In the genomic region with DNA sequence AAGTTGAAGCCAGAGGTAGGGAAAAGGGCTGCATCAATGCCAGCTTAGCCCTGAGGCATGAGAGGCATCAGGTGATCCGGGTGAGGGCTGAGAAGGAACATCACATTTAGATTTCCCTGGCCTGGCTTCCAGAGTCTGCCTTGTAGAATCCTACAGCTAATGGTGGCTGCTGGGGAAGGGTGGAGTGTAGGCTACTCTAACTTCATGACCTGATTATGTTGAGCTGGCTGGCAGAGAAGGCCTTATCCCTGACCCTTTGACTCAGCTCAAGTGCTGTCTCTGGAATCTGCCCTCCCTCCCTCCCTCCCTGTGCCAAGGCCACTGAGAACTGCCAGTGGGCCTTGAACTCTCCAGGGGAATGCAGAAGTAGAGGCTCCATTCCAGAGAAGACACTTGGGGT, we compare ENCODE assay signal across 19 mouse cellular contexts. TPM values are rescaled to one million over a fixed set of nuclear protein-coding genes. Genes with fewer than 3 reads are reported as not detected.
DNase-seq lines count a peak whose midpoint lies in the region; ATAC-seq and TF ChIP-seq lines count a peak whose summit lies in the region.
"Had no signal": no experiment of that assay in that cellular context is flagged by ENCODE, and none has a peak within 500 bp of the region (broad histone marks: within the 10 kb centered on the region; RNA-seq: fewer than 3 reads in every experiment).

No protein-coding gene starts in this region.

- H3K27ac ChIP-seq in heart, embryonic 14.5 days (replicated peaks in 1 of 2; ENCODE audit: control insufficient read depth in 1 of 2, insufficient read depth in 1 of 2, low read depth in 2 of 2, low read length in 2 of 2), result peak overlapping the region; percentile 55 to 65
- no peak overlapping the region for H3K27ac ChIP-seq in liver, adult 2 months (replicated peaks; ENCODE audit: insufficient read depth, low read depth, low read length)
- H3K27ac ChIP-seq in limb, embryonic 15.5 days, result peak overlapping the region; percentile 12; the same call in 1 of the 2 replicates
- H3K27ac ChIP-seq in midbrain, embryonic 15.5 days, result no peak overlapping the region
- H3K27ac ChIP-seq: embryonic facial prominence, embryonic 15.5 days; forebrain, embryonic 13.5 days; limb, embryonic 12.5 days; macrophage; stomach, postnatal 0 days had no signal

- peak overlapping the region; percentile 12; the same call in 1 of the 2 replicates for H3K9ac ChIP-seq in heart, embryonic 14.5 days (ENCODE audit: low read length)
- H3K9ac ChIP-seq in liver, adult 2 months (ENCODE audit: low read depth, low read length), result no peak overlapping the region
- H3K9ac ChIP-seq in limb, embryonic 15.5 days, result no peak overlapping the region
- H3K9ac ChIP-seq in midbrain, embryonic 15.5 days, result no peak overlapping the region
- H3K9ac ChIP-seq: embryonic facial prominence, embryonic 15.5 days; forebrain, embryonic 13.5 days; limb, embryonic 12.5 days had no signal

- H3K4me2 ChIP-seq in heart, embryonic 14.5 days (ENCODE audit: low read length), result no peak overlapping the region
- H3K4me2 ChIP-seq in limb, embryonic 15.5 days, result no peak overlapping the region
- no peak overlapping the region for H3K4me2 ChIP-seq in midbrain, embryonic 15.5 days
- H3K4me2 ChIP-seq: embryonic facial prominence, embryonic 15.5 days; forebrain, embryonic 13.5 days; limb, embryonic 12.5 days had no signal

- TF ChIP-seq CTCF in liver, adult 2 months (IDR thresholded peaks at IDR 0.05; ENCODE audit: low read depth, low read length), result no peak

- peak; percentile 87 for DNase-seq in adrenal gland, adult 2 months
- DNase-seq in adrenal gland, postnatal 4 days (ENCODE audit: low spot score in 2 of 2), result no peak
- DNase-seq in heart, adult 8-10 months (ENCODE audit: low spot score), result no peak
- DNase-seq in liver, adult 2 months (ENCODE audit: extremely low read depth, low read depth, low spot score), result peak; percentile 81
- DNase-seq in liver, result no peak
- DNase-seq: cerebellum, adult 8-10 months; lung, adult 18-20 months; midbrain, embryonic 14.5 days; right cerebral cortex, adult 18-20 months had no signal

- no peaks in the 10 kb centered on the region for H3K27me3 ChIP-seq in heart, embryonic 14.5 days (ENCODE audit: control insufficient read depth, insufficient read depth, low read length)
- H3K27me3 ChIP-seq in liver, adult 2 months (ENCODE audit: control insufficient read depth, insufficient read depth, low read length), result no peaks in the 10 kb centered on the region
- H3K27me3 ChIP-seq in limb, embryonic 15.5 days, result no peaks in the 10 kb centered on the region
- no peaks in the 10 kb centered on the region for H3K27me3 ChIP-seq in midbrain, embryonic 15.5 days (replicated peaks)
- H3K27me3 ChIP-seq: CH12.LX; embryonic facial prominence, embryonic 15.5 days had no signal

- H3K4me3 ChIP-seq in heart, embryonic 14.5 days (ENCODE audit: control insufficient read depth in 1 of 2, insufficient read depth in 1 of 2, low read depth in 1 of 2, low read length in 2 of 2), result no peak overlapping the region
- no peak overlapping the region for H3K4me3 ChIP-seq in liver, adult 2 months (ENCODE audit: insufficient read depth, low read depth, low read length)
- H3K4me3 ChIP-seq in limb, embryonic 15.5 days, result no peak overlapping the region
- H3K4me3 ChIP-seq in midbrain, embryonic 15.5 days, result no peak overlapping the region
- H3K4me3 ChIP-seq: embryonic facial prominence, embryonic 15.5 days; forebrain, embryonic 13.5 days; limb, embryonic 12.5 days had no signal

- peaks cover 26% of the 10 kb centered on the region for H3K79me2 ChIP-seq in liver, adult 2 months (ENCODE audit: control insufficient read depth, insufficient read depth, low read length)

- WGBS in heart, embryonic 14.5 days, result 62% methylated on average over 1 of the region's 1 CpGs
- 76% methylated on average over 1 of the region's 1 CpGs for WGBS in liver, adult 2 months
- WGBS in limb, embryonic 15.5 days, result 65% methylated on average over 1 of the region's 1 CpGs
- WGBS in midbrain, embryonic 15.5 days, result 84% methylated on average over 1 of the region's 1 CpGs

- TF ChIP-seq POLR2A in liver, adult 2 months (IDR thresholded peaks at IDR 0.05; ENCODE audit: extremely low read depth, insufficient read depth, low read length), result no peak

- no peaks in the 10 kb centered on the region for H3K9me3 ChIP-seq in heart, embryonic 14.5 days (ENCODE audit: control insufficient read depth, low read length)
- H3K9me3 ChIP-seq in limb, embryonic 15.5 days, result no peaks in the 10 kb centered on the region
- no peaks in the 10 kb centered on the region for H3K9me3 ChIP-seq in midbrain, embryonic 15.5 days
- H3K9me3 ChIP-seq: embryonic facial prominence, embryonic 15.5 days; forebrain, embryonic 13.5 days; limb, embryonic 12.5 days had no signal

- ATAC-seq in heart, embryonic 14.5 days (ENCODE audit: insufficient number of reproducible peaks, insufficient read depth, low FRiP score, low read depth), result no peak
- no peak for ATAC-seq in limb, embryonic 15.5 days (ENCODE audit: insufficient number of reproducible peaks, low FRiP score, low TSS enrichment, low read depth)
- no peak for ATAC-seq in midbrain, embryonic 15.5 days (replicated peaks)
- ATAC-seq: forebrain, embryonic 13.5 days; intestine, embryonic 16.5 days had no signal

- H3K36me3 ChIP-seq in heart, embryonic 14.5 days (ENCODE audit: control insufficient read depth, insufficient read depth, low read length), result 0 out of 2 replicates have a peak, but pooled peaks cover 4% of the 10 kb centered on the region
- H3K36me3 ChIP-seq in liver, adult 2 months (ENCODE audit: control insufficient read depth, insufficient read depth, low read length), result no peaks in the 10 kb centered on the region
- H3K36me3 ChIP-seq in limb, embryonic 15.5 days, result peaks cover 19% of the 10 kb centered on the region
- no peaks in the 10 kb centered on the region for H3K36me3 ChIP-seq in midbrain, embryonic 15.5 days (replicated peaks)
- H3K36me3 ChIP-seq: embryonic facial prominence, embryonic 15.5 days had no signal

- peaks cover 26 to 49% of the 10 kb centered on the region in 2 experiments for H3K4me1 ChIP-seq in heart, embryonic 14.5 days (ENCODE audit: control insufficient read depth in 2 of 2, insufficient read depth in 2 of 2, low read length in 2 of 2)
- H3K4me1 ChIP-seq in liver, adult 2 months (ENCODE audit: control insufficient read depth, insufficient read depth, low read length), result peaks cover 17% of the 10 kb centered on the region
- H3K4me1 ChIP-seq in limb, embryonic 15.5 days, result peaks cover 55% of the 10 kb centered on the region
- peaks cover 37% of the 10 kb centered on the region for H3K4me1 ChIP-seq in midbrain, embryonic 15.5 days

RNA-seq across cellular contexts. Expression of a gene that starts 24.4 kb away (rescaled TPM):
- 10 to 100 TPM; 64.3 to 88.3 TPM for total RNA-seq in adrenal gland, adult 2 months (2021)
- polyA plus RNA-seq in adrenal gland, adult 2 months (2012; rRNA removed), result 78.1 and 88.7 TPM in 2 replicates
- 10 to 100 TPM; 92.5 to 98.7 TPM for total RNA-seq in adrenal gland, postnatal 4 days (2021)
- polyA plus RNA-seq in heart, embryonic 14.5 days (2014; fragmentation: Nextera tagmentation; extraction: Ambion mirVana), result 7.1 and 9.0 TPM in 2 replicates
- 10 to 100 TPM; 37.5 to 52.5 (median 45.0) TPM for total RNA-seq in heart, adult 8-10 months (2022)
- total RNA-seq in liver, adult 2 months (2014; rRNA removed), result 2.4 and 4.1 TPM in 2 replicates
- 8.7 and 8.8 TPM in 2 replicates for polyA plus RNA-seq in liver, adult 2 months (2012; rRNA removed)
- 10.7 and 13.2 TPM in 2 replicates for polyA plus RNA-seq in limb, embryonic 15.5 days (2015; fragmentation: Nextera tagmentation; extraction: Ambion mirVana)
- 13.5 and 14.4 TPM in 2 replicates for polyA plus RNA-seq in midbrain, embryonic 15.5 days (2015; fragmentation: Nextera tagmentation; extraction: Ambion mirVana)

Comparison
In these comparisons a context has a peak if more than half of its experiments do, and no peak if none do; other contexts are left out.
1. DNase-seq: peak in adrenal gland, adult 2 months (single experiment) and liver, adult 2 months (single experiment); none in adrenal gland, postnatal 4 days (0 of 2), heart, adult 8-10 months (single experiment) and liver (single experiment).
2. H3K27ac ChIP-seq: peak in heart, embryonic 14.5 days (2 of 2) and limb, embryonic 15.5 days (single experiment); none in liver, adult 2 months (single experiment) and midbrain, embryonic 15.5 days (single experiment).